Mouse (Mus musculus) testis, adult 2 months (tissue): ENCODE results near the gene Trappc13.
A peak's percentile ranks its signal among the peaks of the same experiment; 100 is the strongest.

Experiments used
- CTCF ChIP-seq: fragments of 200-500 bp; IDR thresholded peaks from 2 replicates; pipeline ENCODE4 v1.5.1; 2012; ENCODE audit warnings: low read depth, mild to moderate bottlenecking, inconsistent platforms, low read length, moderate library complexity; ENCODE audit not compliant: control insufficient read depth, insufficient read depth, insufficient replicate concordance
- POLR2A ChIP-seq: fragments of 200-500 bp; IDR thresholded peaks from 2 replicates; pipeline ENCODE4 v1.6.1; 2012; ENCODE audit warnings: low read depth, mild to moderate bottlenecking, inconsistent platforms, low read length, moderate library complexity; ENCODE audit not compliant: control insufficient read depth

DNA sequence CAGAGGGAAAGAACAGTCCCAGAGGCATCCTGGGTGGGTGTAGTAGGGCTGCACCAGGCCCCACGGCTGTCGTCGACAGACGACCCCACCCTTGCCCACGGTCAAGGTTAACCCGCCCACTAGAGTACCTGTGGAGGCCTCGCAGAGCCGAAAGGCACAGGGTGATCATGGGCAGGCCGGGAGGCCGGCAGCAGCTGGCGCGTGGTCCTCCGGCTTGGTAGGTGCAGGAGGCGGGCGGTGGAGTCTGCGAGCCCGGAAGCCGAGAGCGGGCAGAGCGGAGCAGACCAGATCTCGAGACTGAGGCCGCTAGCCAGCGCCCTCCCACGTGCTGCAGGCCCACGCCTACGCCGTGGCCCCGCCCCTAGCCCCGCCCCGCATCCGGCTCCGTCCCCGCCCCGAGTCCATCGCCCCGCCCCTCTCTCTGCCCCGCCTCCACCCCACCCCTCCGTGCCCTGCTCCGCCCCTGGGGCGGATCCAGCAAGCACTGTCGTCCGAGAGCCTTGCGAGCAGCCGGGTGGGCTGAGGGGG lies 68.9 kb downstream of the Trappc13 start, which contains the start of the genes Nln and Sgtb:
- TF ChIP-seq POLR2A = peak; percentile 81
- TF ChIP-seq CTCF = no peak
